Mouse (Mus musculus) mouse trophoblast stem cell (cell line): ENCODE measurements around the gene Vmn1r239-ps.
"Not testable (repeated sequence)": the region's sequence is repeated elsewhere in the genome, so short reads cannot be mapped to it uniquely, and the experiment has no call there.

Source experiments
- in situ Hi-C, 2 experiments: fragments of 300-500 bp; cut with MseI, MboI; formaldehyde crosslinking; loops; 2 replicates in 1 of 2; 3 replicates in 1 of 2; pipeline ENCODE4 v1.15.1; 2025

The Vmn1r239-ps gene

GRCm38 (mm10) chrX:147453610-147454009, at the start of gene Vmn1r239-ps:
Gene Vmn1r239-ps, minus strand, starts transcription at chrX:147453710.
- in situ Hi-C loops: not testable (repeated sequence)

DNA sequence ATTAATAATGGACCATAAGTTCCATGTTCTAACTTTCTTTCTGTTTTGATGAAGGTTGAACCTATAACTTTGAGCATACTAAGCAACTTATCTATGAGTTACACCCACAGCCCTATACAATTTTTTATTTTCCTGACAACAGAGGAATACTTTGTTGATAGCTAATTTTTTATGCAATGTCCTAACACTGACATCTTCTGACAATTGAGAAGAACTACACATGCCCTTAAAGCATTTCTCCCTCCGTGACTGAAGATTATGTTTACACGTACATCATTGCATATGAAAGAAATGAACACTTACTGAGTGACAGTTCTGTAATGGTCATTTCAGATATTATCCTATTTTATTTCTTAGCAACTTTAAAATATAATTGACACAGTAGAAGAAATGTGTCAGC, 36.0 kb upstream of the Vmn1r239-ps start:
- in situ Hi-C loops: loop anchor here in 1 of 2 experiments (25.0 kb wide), 2 partner anchors 127 to 427 kb away; no protein-coding TSS in a partner anchor

GRCm38 (mm10) chrX:147443386-147443785, 10.1 kb downstream of the Vmn1r239-ps start:
- in situ Hi-C loops: no loop called here

- in situ Hi-C loops: no loop called here
Observed at GRCm38 (mm10) chrX:147435400-147435799, 18.1 kb downstream of the Vmn1r239-ps start.

- in situ Hi-C loops: no loop called here
Observed at GRCm38 (mm10) chrX:147429753-147430152, 23.8 kb downstream of the Vmn1r239-ps start.

GRCm38 (mm10) chrX:147429129-147429528, 24.4 kb downstream of the Vmn1r239-ps start, which contains the start of gene Il13ra2:
Gene Il13ra2, minus strand, starts transcription at chrX:147429192.
- in situ Hi-C loops: no loop called here
